Comparison of ENCODE assay signal across 18 mouse cellular contexts in the genomic region with DNA sequence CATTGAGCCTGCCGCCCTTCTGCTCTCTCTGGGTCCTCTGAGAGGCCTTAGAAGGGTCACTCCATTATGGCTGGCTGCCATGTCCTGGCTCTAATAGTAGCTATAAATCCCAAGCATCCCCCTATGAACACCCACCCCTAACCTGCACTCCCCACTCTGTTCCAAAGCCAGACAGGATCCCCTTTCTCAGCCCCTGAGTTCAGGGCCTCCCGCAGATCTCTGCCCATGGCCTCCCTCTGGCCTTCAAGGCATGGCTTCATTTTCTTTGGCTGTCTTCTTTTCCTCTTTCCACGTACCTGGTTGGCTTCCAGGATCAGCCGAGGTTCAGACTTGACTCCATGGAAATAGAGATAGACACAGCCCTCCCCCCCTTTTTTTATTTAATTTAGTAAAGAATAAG.
DNase-seq lines count a peak whose midpoint lies in the region; ATAC-seq lines count a peak whose summit lies in the region.
"Had no signal": no experiment of that assay in that cellular context is flagged by ENCODE, and none has a peak within 500 bp of the region (broad histone marks: within the 10 kb centered on the region; RNA-seq: fewer than 3 reads in every experiment).

No protein-coding gene starts in this region.

- peak; percentile 91 for DNase-seq in heart, adult 11 months
- DNase-seq in heart, postnatal 36 days, result no peak
- no peak for DNase-seq in frontal cortex, postnatal 14 days (ENCODE audit: low spot score in 2 of 2)
- DNase-seq: adrenal gland, adult 2 months; adrenal gland, postnatal 14 days; adrenal gland, postnatal 36 days; cerebellum, adult 11-12 months; cerebellum, adult 2 months; cerebellum, adult 9-10 months; cerebellum, postnatal 25 days had no signal

- WGBS in embryonic facial prominence, embryonic 15.5 days, result 71% methylated on average over 4 of the region's 4 CpGs
- WGBS in limb, embryonic 15.5 days, result 45% methylated on average over 4 of the region's 4 CpGs

- no peak overlapping the region for H3K27ac ChIP-seq in embryonic facial prominence, embryonic 15.5 days (replicated peaks)
- H3K27ac ChIP-seq in limb, embryonic 15.5 days, result no peak overlapping the region
- H3K27ac ChIP-seq: embryonic facial prominence, embryonic 13.5 days; forebrain, embryonic 10.5 days; forebrain, embryonic 12.5 days had no signal

- no peak overlapping the region for H3K9ac ChIP-seq in embryonic facial prominence, embryonic 15.5 days
- H3K9ac ChIP-seq in limb, embryonic 15.5 days, result no peak overlapping the region
- H3K9ac ChIP-seq: embryonic facial prominence, embryonic 13.5 days; forebrain, embryonic 12.5 days had no signal

- no peaks in the 10 kb centered on the region for H3K27me3 ChIP-seq in embryonic facial prominence, embryonic 15.5 days
- no peaks in the 10 kb centered on the region for H3K27me3 ChIP-seq in limb, embryonic 15.5 days
- H3K27me3 ChIP-seq: embryonic facial prominence, embryonic 13.5 days; forebrain, embryonic 12.5 days had no signal

- no peaks in the 10 kb centered on the region for H3K36me3 ChIP-seq in embryonic facial prominence, embryonic 15.5 days
- no peaks in the 10 kb centered on the region for H3K36me3 ChIP-seq in limb, embryonic 15.5 days
- H3K36me3 ChIP-seq: embryonic facial prominence, embryonic 13.5 days; forebrain, embryonic 10.5 days; forebrain, embryonic 12.5 days had no signal

- intact Hi-C loops in heart, postnatal 36 days (cut with DNase I), result no loop called here

- H3K4me1 ChIP-seq in embryonic facial prominence, embryonic 15.5 days, result peaks cover 17% of the 10 kb centered on the region
- peaks cover 7% of the 10 kb centered on the region; the same call in 1 of the 2 replicates for H3K4me1 ChIP-seq in limb, embryonic 15.5 days
- H3K4me1 ChIP-seq: forebrain, embryonic 12.5 days had no signal

- no peaks in the 10 kb centered on the region for H3K9me3 ChIP-seq in embryonic facial prominence, embryonic 15.5 days (replicated peaks)
- no peaks in the 10 kb centered on the region for H3K9me3 ChIP-seq in limb, embryonic 15.5 days
- H3K9me3 ChIP-seq: embryonic facial prominence, embryonic 13.5 days; forebrain, embryonic 10.5 days; forebrain, embryonic 12.5 days had no signal

- 0 out of 2 replicates have a peak, but pooled peaks have one; percentile 21 for ATAC-seq in embryonic facial prominence, embryonic 15.5 days (ENCODE audit: insufficient number of reproducible peaks, low FRiP score, low TSS enrichment, low read depth)
- ATAC-seq in limb, embryonic 15.5 days (ENCODE audit: insufficient number of reproducible peaks, low FRiP score, low TSS enrichment, low read depth), result peak; percentile 64; the same call in 1 of the 2 replicates
- ATAC-seq: forebrain, embryonic 14.5 days; forebrain, embryonic 16.5 days had no signal

- no peak overlapping the region for H3K4me3 ChIP-seq in embryonic facial prominence, embryonic 15.5 days (replicated peaks)
- no peak overlapping the region for H3K4me3 ChIP-seq in limb, embryonic 15.5 days
- H3K4me3 ChIP-seq: embryonic facial prominence, embryonic 13.5 days; erythroblast, embryonic 14.5 days; forebrain, embryonic 10.5 days; forebrain, embryonic 12.5 days had no signal

- no peak overlapping the region for H3K4me2 ChIP-seq in embryonic facial prominence, embryonic 15.5 days (replicated peaks)
- H3K4me2 ChIP-seq in limb, embryonic 15.5 days, result no peak overlapping the region
- H3K4me2 ChIP-seq: embryonic facial prominence, embryonic 13.5 days; forebrain, embryonic 12.5 days had no signal
